Mouse (Mus musculus) layer of hippocampus, adult 9-11 months (tissue): ENCODE measurements around the gene Kcnh8.

ENCODE experiments used
- DNase-seq: peaks from one replicate; pipeline ENCODE4 v3.0.0; 2022

The Kcnh8 gene

GRCm38 (mm10) chr17:52602093-52602780, at the start of gene Kcnh8:
TSS of gene Kcnh8 (plus strand) at chr17:52602709.
- no peak for DNase-seq

- peak; percentile 22 for DNase-seq
Observed at GRCm38 (mm10) chr17:52559961-52560720, 42.4 kb upstream of the Kcnh8 start.

- DNase-seq, result no peak
Observed at GRCm38 (mm10) chr17:52565467-52566155, 36.9 kb upstream of the Kcnh8 start.

GRCm38 (mm10) chr17:52569584-52570270, 32.8 kb upstream of the Kcnh8 start:
- DNase-seq, result no peak

- no peak for DNase-seq
Observed at GRCm38 (mm10) chr17:52572229-52572628, 30.3 kb upstream of the Kcnh8 start.

GRCm38 (mm10) chr17:52591503-52592194, 10.9 kb upstream of the Kcnh8 start:
- no peak for DNase-seq

GRCm38 (mm10) chr17:52599141-52599540, 3.4 kb upstream of the Kcnh8 start:
- DNase-seq, result no peak

GRCm38 (mm10) chr17:52600882-52601371, 1.6 kb upstream of the Kcnh8 start:
- DNase-seq, result peak; percentile 51

GRCm38 (mm10) chr17:52602781-52603170, 267 bp downstream of the Kcnh8 start:
- DNase-seq, result no peak

- no peak for DNase-seq
Observed at GRCm38 (mm10) chr17:52603411-52603810, 902 bp downstream of the Kcnh8 start.

GRCm38 (mm10) chr17:52611382-52611781, 8.9 kb downstream of the Kcnh8 start:
- no peak for DNase-seq

- no peak for DNase-seq
Observed at GRCm38 (mm10) chr17:52649186-52649585, 46.7 kb downstream of the Kcnh8 start.

- DNase-seq, result no peak
Observed at GRCm38 (mm10) chr17:52691988-52692387, 89.5 kb downstream of the Kcnh8 start.

- no peak for DNase-seq
Observed at GRCm38 (mm10) chr17:52701944-52702343, 99.4 kb downstream of the Kcnh8 start.

GRCm38 (mm10) chr17:52712319-52712718, 109.8 kb downstream of the Kcnh8 start:
- DNase-seq, result no peak

- DNase-seq, result no peak
Observed at GRCm38 (mm10) chr17:52722214-52722613, 119.7 kb downstream of the Kcnh8 start.

- DNase-seq, result no peak
Observed at GRCm38 (mm10) chr17:52728806-52729205, 126.3 kb downstream of the Kcnh8 start.

- DNase-seq, result no peak
Observed at GRCm38 (mm10) chr17:52738436-52738835, 135.9 kb downstream of the Kcnh8 start.

GRCm38 (mm10) chr17:52788151-52788550, 185.6 kb downstream of the Kcnh8 start:
- no peak for DNase-seq

- DNase-seq, result no peak
Observed at GRCm38 (mm10) chr17:52804463-52804862, 202.0 kb downstream of the Kcnh8 start.

GRCm38 (mm10) chr17:52810773-52811172, 208.3 kb downstream of the Kcnh8 start:
- no peak for DNase-seq

GRCm38 (mm10) chr17:52819007-52819406, 216.5 kb downstream of the Kcnh8 start:
- no peak for DNase-seq
